Mouse (Mus musculus): ENCODE results near the gene Cish.

DNA sequence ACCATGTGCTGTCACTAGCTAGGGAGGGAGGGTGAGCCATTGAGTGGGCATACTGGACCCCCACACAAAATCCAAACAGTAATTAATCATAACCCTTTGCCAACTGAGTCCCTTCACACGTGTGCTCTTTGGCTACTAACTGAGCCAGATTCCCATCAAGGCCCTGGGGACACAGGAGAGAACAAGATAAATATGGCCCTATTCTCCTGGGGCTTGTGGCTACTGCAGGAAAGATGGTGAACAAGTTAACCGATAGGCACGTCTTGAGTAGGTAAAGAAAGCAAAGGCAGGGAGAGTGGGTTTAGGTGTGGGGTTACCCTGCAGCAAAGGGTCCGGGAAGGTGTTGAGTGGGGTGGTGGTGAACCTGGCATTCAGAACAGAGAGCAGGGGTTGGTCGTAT, 8.1 kb downstream of the Cish start:
- TF ChIP-seq CTCF (IDR thresholded peaks at IDR 0.05; ENCODE audit: control insufficient read depth, insufficient read depth, low read length) (no peak), POLR2A (IDR thresholded peaks at IDR 0.05; ENCODE audit: borderline replicate concordance, control insufficient read depth, low read depth, low read length) (no peak)

Data from bone marrow, adult 2 months (tissue).